Mouse (Mus musculus): ENCODE measurements around the gene Zzef1. TPM values are rescaled to one million over a fixed set of nuclear protein-coding genes. Genes with fewer than 3 reads are reported as not detected.
"Not testable (repeated sequence)": the region's sequence is repeated elsewhere in the genome, so short reads cannot be mapped to it uniquely, and the experiment has no call there.

Zzef1 gene
- polyA plus RNA-seq, 1 experiment: 6.8 TPM

- TF ChIP-seq CTCF (IDR thresholded peaks at IDR 0.05; ENCODE audit: low read depth, low read length) (no peak), POLR2A (IDR thresholded peaks at IDR 0.05; ENCODE audit: insufficient read depth, low read length) (no peak), EP300 (IDR thresholded peaks at IDR 0.05; ENCODE audit: insufficient read depth, low read depth, low read length) (no peak)
- H3K4me1 ChIP-seq (ENCODE audit: control insufficient read depth, insufficient read depth, low read length): no peaks in the 10 kb centered on the region
- H3K9me3 ChIP-seq (replicated peaks; ENCODE audit: control insufficient read depth, insufficient read depth, low read length, poor library complexity, severe bottlenecking): no peaks in the 10 kb centered on the region
- H3K36me3 ChIP-seq (ENCODE audit: control insufficient read depth, insufficient read depth, low read length, poor library complexity, severe bottlenecking): peaks cover 18% of the 10 kb centered on the region
- no peak overlapping the region for H3K27ac ChIP-seq (ENCODE audit: insufficient read depth, low read length)
- no peak overlapping the region for H3K4me3 ChIP-seq (ENCODE audit: low read depth, low read length)
- H3K27me3 ChIP-seq (ENCODE audit: control insufficient read depth, insufficient read depth, low read length, poor library complexity, severe bottlenecking): no peaks in the 10 kb centered on the region
- H3K9ac ChIP-seq (ENCODE audit: low read depth, poor library complexity, severe bottlenecking): no peak overlapping the region
Measured at GRCm38 (mm10) chr11:72767716-72768115, 28.3 kb upstream of the Zzef1 start.

GRCm38 (mm10) chr11:72769061-72769460 lies 27.0 kb upstream of the Zzef1 start:
- Histone ChIP-seq H3K9me3 (replicated peaks; ENCODE audit: control insufficient read depth, insufficient read depth, low read length, poor library complexity, severe bottlenecking) (no peaks in the 10 kb centered on the region), H3K4me1 (ENCODE audit: control insufficient read depth, insufficient read depth, low read length) (no peaks in the 10 kb centered on the region), H3K27me3 (ENCODE audit: control insufficient read depth, insufficient read depth, low read length, poor library complexity, severe bottlenecking) (no peaks in the 10 kb centered on the region), H3K4me3 (ENCODE audit: low read depth, low read length) (no peak overlapping the region), H3K27ac (ENCODE audit: insufficient read depth, low read length) (no peak overlapping the region), H3K36me3 (ENCODE audit: control insufficient read depth, insufficient read depth, low read length, poor library complexity, severe bottlenecking) (peaks cover 12% of the 10 kb centered on the region), H3K9ac (ENCODE audit: low read depth, poor library complexity, severe bottlenecking) (no peak overlapping the region)
- TF ChIP-seq POLR2A (IDR thresholded peaks at IDR 0.05; ENCODE audit: insufficient read depth, low read length) (no peak), EP300 (IDR thresholded peaks at IDR 0.05; ENCODE audit: insufficient read depth, low read depth, low read length) (no peak), CTCF (IDR thresholded peaks at IDR 0.05; ENCODE audit: low read depth, low read length) (no peak)

- TF ChIP-seq POLR2A (IDR thresholded peaks at IDR 0.05; ENCODE audit: insufficient read depth, low read length) (no peak), CTCF (IDR thresholded peaks at IDR 0.05; ENCODE audit: low read depth, low read length) (no peak), EP300 (IDR thresholded peaks at IDR 0.05; ENCODE audit: insufficient read depth, low read depth, low read length) (no peak)
Measured at GRCm38 (mm10) chr11:72770324-72770723, 25.7 kb upstream of the Zzef1 start.

GRCm38 (mm10) chr11:72770816-72771215 lies 25.2 kb upstream of the Zzef1 start:
- Histone ChIP-seq H3K4me1 (ENCODE audit: control insufficient read depth, insufficient read depth, low read length) (no peaks in the 10 kb centered on the region), H3K9ac (ENCODE audit: low read depth, poor library complexity, severe bottlenecking) (no peak overlapping the region), H3K9me3 (replicated peaks; ENCODE audit: control insufficient read depth, insufficient read depth, low read length, poor library complexity, severe bottlenecking) (0 out of 2 replicates have a peak, but pooled peaks cover under 1% of the 10 kb centered on the region), H3K4me3 (ENCODE audit: low read depth, low read length) (no peak overlapping the region), H3K36me3 (ENCODE audit: control insufficient read depth, insufficient read depth, low read length, poor library complexity, severe bottlenecking) (peaks cover 7% of the 10 kb centered on the region; the same call in 1 of the 2 replicates), H3K27ac (ENCODE audit: insufficient read depth, low read length) (no peak overlapping the region), H3K27me3 (ENCODE audit: control insufficient read depth, insufficient read depth, low read length, poor library complexity, severe bottlenecking) (no peaks in the 10 kb centered on the region)
- TF ChIP-seq POLR2A (IDR thresholded peaks at IDR 0.05; ENCODE audit: insufficient read depth, low read length) (no peak), EP300 (IDR thresholded peaks at IDR 0.05; ENCODE audit: insufficient read depth, low read depth, low read length) (no peak), CTCF (IDR thresholded peaks at IDR 0.05; ENCODE audit: low read depth, low read length) (no peak)

More at GRCm38 (mm10) chr11:72770324-72770723, 25.7 kb upstream of the Zzef1 start:
- Histone ChIP-seq H3K27ac (ENCODE audit: insufficient read depth, low read length) (no peak overlapping the region), H3K4me1 (ENCODE audit: control insufficient read depth, insufficient read depth, low read length) (no peaks in the 10 kb centered on the region), H3K9me3 (replicated peaks; ENCODE audit: control insufficient read depth, insufficient read depth, low read length, poor library complexity, severe bottlenecking) (no peaks in the 10 kb centered on the region), H3K36me3 (ENCODE audit: control insufficient read depth, insufficient read depth, low read length, poor library complexity, severe bottlenecking) (peaks cover 7% of the 10 kb centered on the region; the same call in 1 of the 2 replicates), H3K4me3 (ENCODE audit: low read depth, low read length) (no peak overlapping the region), H3K27me3 (ENCODE audit: control insufficient read depth, insufficient read depth, low read length, poor library complexity, severe bottlenecking) (no peaks in the 10 kb centered on the region), H3K9ac (ENCODE audit: low read depth, poor library complexity, severe bottlenecking) (no peak overlapping the region)

- H3K9me3 ChIP-seq (replicated peaks; ENCODE audit: control insufficient read depth, insufficient read depth, low read length, poor library complexity, severe bottlenecking): peaks cover 6% of the 10 kb centered on the region; the same call in 1 of the 2 replicates
- TF ChIP-seq CTCF (IDR thresholded peaks at IDR 0.05; ENCODE audit: low read depth, low read length): no peak
- no peak for TF ChIP-seq POLR2A (IDR thresholded peaks at IDR 0.05; ENCODE audit: insufficient read depth, low read length)
- TF ChIP-seq EP300 (IDR thresholded peaks at IDR 0.05; ENCODE audit: insufficient read depth, low read depth, low read length): no peak
Measured at GRCm38 (mm10) chr11:72771461-72771860, 24.6 kb upstream of the Zzef1 start.

GRCm38 (mm10) chr11:72772611-72773010 lies 23.4 kb upstream of the Zzef1 start:
- H3K27ac ChIP-seq (ENCODE audit: insufficient read depth, low read length); H3K9ac ChIP-seq (ENCODE audit: low read depth, poor library complexity, severe bottlenecking); H3K4me3 ChIP-seq (ENCODE audit: low read depth, low read length); H3K9me3 ChIP-seq (replicated peaks; ENCODE audit: control insufficient read depth, insufficient read depth, low read length, poor library complexity, severe bottlenecking); H3K36me3 ChIP-seq (ENCODE audit: control insufficient read depth, insufficient read depth, low read length, poor library complexity, severe bottlenecking); H3K27me3 ChIP-seq (ENCODE audit: control insufficient read depth, insufficient read depth, low read length, poor library complexity, severe bottlenecking); H3K4me1 ChIP-seq (ENCODE audit: control insufficient read depth, insufficient read depth, low read length): not testable (repeated sequence)

More at GRCm38 (mm10) chr11:72771461-72771860, 24.6 kb upstream of the Zzef1 start:
- H3K4me1 ChIP-seq (ENCODE audit: control insufficient read depth, insufficient read depth, low read length): no peaks in the 10 kb centered on the region
- H3K4me3 ChIP-seq (ENCODE audit: low read depth, low read length): no peak overlapping the region
- H3K27ac ChIP-seq (ENCODE audit: insufficient read depth, low read length): no peak overlapping the region
- no peaks in the 10 kb centered on the region for H3K27me3 ChIP-seq (ENCODE audit: control insufficient read depth, insufficient read depth, low read length, poor library complexity, severe bottlenecking)
- H3K36me3 ChIP-seq (ENCODE audit: control insufficient read depth, insufficient read depth, low read length, poor library complexity, severe bottlenecking): peaks cover 7% of the 10 kb centered on the region; the same call in 1 of the 2 replicates
- no peak overlapping the region for H3K9ac ChIP-seq (ENCODE audit: low read depth, poor library complexity, severe bottlenecking)
